Mouse (Mus musculus): ENCODE measurements at regions not wholly inside any gene's neighbourhood (a gene's known extent, or its start where the extent isn't known, plus 50 kb on each side); places are given as distances from the start of the nearest gene placed in this dataset.

DNA sequence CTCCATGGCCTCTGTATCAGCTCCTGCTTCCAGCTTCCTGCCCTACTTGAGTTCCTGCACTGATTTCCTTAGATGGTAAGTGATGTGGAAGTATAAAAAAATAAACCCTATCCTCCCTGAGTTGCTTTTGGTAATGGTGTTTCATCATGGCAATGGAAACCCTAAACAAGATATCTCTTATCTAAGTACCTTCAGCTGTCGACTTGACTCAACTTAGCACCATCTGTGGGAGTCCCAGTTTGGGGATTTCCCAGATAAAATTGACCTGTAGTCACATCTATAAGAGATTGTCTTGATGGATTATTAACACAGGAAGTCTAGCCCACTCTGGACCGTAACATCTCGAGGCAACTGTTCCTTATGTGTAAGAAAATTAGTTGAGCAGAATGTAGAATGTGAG, 570.2 kb upstream of the Gm10306 start:
- DNase-seq (ENCODE audit: low spot score in 2 of 2), result no peak
- intact Hi-C loops (cut with DNase I), result no loop called here

DNA sequence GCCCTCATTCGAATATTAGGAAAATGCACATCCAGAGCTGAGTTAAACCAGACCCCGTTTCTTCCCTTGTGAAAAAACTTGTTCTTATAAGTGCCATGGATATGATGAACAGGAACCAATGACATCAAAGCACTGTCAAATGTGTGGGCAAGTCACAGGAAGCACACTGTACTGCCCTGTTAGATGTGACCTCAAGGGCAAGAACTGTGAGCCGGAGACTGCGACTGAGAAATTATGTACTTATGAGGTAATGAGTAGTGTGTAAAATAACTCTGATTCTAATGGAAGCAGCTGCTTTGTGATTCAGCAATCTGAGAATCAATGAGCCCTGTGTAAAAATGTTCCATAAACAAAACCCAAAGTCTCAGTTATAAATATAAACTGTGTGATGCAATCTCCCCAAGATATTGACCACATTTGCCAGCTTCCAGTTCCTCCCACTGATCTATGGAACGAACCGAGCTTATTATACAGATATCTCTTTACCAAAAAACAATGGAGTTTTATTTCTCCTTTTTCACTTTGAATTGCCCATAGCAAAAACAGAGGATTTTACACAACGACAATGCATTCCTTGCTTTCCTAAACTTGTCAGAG, 566.0 kb upstream of the Gm10306 start:
- no peak for DNase-seq (ENCODE audit: low spot score in 2 of 2)
- intact Hi-C loops (cut with DNase I), result no loop called here

GRCm38 (mm10) chr4:94005818-94006217, 550.5 kb upstream of the Gm10306 start:
- intact Hi-C loops (cut with DNase I), result no loop called here
- DNase-seq (ENCODE audit: low spot score in 2 of 2), result no peak

DNA sequence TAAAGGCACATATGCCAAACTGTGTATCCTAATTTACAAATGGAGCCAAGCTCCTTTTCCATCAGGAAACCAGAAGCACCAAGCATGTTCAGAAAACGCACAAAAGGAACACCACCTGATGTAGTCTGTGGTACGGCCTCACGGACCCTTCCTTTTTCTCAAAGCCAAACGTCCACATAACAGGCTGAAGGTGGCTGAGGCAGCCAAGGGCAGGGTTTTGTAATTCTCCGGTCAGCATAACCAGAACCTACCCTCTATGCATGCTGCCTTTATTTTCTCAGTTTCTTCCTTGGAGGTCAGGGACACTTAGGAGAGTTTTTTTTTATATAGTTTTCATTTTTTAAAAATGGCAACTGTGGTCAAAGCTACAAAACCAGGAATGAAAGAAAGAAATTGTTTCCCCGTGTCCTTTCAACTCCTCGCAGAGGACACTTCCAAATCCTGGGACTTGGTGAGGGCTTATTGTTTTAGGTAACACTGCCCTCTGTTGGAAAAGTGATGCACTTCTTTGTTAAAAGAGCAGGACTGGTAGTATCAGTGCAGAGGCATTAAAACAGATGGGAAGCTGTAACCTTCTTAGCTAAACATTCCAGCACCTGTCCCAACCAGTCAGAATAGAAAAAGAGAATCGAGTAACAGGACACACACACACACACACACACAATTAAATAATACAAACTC, 549.1 kb upstream of the Gm10306 start:
- peak; percentile 51 to 81 for DNase-seq (ENCODE audit: low spot score in 2 of 2)
- intact Hi-C loops (cut with DNase I), result no loop called here

DNA sequence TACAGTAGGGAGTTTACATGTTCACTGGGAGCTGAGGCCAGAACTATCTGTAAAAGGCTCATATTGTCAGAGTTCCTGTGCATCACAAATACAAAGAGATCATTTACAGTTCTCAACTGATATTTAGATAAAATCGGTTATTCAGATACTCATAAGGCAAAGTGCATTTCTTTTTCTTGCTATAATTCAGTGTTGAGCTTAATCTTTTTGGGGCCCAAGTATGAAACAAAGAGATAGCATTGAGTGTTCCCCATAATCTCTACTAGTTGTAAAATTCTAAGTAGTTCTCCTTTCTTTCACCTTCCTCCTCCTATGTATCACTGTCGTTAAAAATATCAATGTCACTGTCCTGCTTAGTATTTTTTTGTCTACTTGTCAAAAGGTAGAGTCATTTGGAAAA, 540.6 kb upstream of the Gm10306 start:
- intact Hi-C loops (cut with DNase I), result loop anchor here (5.0 to 10.0 kb wide), 2 partner anchors 439 to 502 kb away; no protein-coding TSS in a partner anchor
- DNase-seq (ENCODE audit: low spot score in 2 of 2), result no peak

DNA sequence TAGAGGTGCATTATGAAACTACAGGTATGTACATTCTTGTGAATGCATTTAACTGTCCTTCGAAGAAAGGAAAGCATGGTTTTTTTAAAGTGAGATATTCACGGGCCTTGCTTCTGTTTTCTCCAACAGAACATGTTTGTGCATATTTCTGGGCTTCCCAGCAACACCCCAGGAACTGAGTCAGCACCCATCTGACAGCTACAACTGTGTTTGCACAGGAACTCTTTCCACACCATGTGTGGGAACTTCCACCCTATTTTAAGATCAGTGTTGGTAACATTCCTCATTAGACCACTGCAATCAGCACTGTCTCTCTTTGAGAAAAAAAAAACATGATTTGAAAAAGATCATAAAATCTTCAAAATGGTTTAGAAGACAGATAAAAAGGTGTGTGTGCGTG, 538.6 kb upstream of the Gm10306 start:
- peak; percentile 45 to 93 for DNase-seq (ENCODE audit: low spot score in 2 of 2)
- intact Hi-C loops (cut with DNase I), result loop anchor here (2.0 to 10.0 kb wide), 3 partner anchors 131 to 500 kb away; no protein-coding TSS in a partner anchor

DNA sequence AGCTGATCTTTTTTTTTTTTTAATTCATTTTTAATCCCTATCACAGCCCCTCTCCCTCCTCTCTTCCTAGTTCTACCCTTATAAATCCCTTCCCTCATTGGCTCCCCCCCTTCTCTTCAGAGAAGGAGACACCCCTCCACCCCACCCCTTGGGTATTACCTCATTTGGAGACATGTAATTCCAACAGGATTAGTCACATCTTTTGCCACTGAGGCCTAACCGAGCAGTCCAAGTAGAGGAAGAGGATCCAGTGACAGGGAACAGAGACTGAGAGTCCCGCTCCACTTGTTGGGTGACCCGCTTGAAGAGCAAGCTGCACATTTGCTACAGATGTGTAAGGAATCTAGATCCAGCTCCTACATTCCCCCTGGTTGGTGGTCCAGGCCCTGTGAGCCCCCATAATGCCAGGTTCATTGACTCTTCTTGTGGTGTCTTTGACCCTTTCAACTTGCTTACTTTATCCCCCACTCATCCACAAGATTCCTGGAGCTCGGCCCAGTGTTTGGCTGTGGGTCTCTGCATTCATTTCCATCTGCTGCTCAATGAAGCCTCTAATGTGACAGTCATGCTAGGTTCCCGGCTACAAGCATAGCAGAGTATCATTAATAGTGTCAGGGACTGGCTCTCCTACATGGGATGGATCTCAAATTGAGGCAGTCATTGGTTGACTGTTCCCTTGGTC, 506.6 kb upstream of the Gm10306 start:
- no peak for DNase-seq (ENCODE audit: low spot score in 2 of 2)
- intact Hi-C loops (cut with DNase I), result no loop called here

GRCm38 (mm10) chr4:94052249-94053162, 503.8 kb upstream of the Gm10306 start:
- intact Hi-C loops (cut with DNase I), result no loop called here
- DNase-seq (ENCODE audit: low spot score in 2 of 2), result no peak

DNA sequence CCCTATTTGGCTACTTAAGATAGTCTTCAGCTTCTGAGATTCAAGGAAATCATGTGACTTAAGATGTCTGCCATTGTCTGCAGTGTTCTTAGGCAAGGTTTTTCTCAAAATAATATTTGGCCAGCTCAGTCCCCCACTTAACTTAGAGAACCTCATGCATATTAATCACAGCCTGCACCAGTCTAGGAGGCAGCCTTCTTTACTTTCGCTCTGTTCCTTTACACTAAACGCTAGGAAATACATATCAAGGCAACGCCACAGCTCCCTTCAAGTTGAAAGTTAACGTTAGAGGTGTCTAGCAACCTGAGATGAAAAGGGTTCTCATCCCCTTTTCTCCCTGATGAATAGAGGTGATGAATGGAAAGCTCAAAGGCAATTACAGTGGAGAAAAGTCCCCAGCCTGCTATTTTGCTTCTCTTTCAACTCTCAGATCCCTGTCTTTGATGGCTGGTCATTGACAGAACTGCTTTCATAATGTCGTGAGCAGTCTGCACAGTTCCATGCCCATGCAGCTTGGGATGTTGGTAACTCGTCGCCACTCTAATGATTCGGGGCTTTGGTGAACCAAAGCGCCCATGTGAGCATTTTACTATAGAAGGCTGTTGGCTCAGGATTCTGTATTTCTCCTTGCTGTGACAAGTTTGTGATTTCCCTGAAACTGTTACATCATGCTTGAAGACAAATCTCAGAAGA, 483.0 kb upstream of the Gm10306 start:
- no peak for DNase-seq (ENCODE audit: low spot score in 2 of 2)
- intact Hi-C loops (cut with DNase I), result no loop called here

DNA sequence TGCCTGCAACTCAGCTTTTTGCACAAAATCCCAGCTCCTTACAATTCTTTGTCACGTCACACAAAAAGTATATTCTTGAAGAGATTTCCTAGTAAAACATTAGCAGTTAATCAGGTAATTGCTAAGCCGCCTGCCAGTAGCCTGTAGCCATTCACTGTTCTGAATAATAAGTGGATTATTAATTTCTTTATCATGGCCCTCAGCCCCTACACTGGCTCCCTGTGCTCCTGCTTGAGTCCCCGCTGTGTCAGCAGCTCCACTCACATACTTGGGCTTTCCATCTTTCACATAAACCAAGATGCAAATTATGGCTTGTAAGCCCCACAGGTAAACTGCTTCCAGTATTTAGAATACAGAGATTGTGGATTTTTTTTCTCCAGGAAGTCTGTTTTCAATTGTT, 473.5 kb upstream of the Gm10306 start:
- intact Hi-C loops (cut with DNase I), result no loop called here
- no peak for DNase-seq (ENCODE audit: low spot score in 2 of 2)

DNA sequence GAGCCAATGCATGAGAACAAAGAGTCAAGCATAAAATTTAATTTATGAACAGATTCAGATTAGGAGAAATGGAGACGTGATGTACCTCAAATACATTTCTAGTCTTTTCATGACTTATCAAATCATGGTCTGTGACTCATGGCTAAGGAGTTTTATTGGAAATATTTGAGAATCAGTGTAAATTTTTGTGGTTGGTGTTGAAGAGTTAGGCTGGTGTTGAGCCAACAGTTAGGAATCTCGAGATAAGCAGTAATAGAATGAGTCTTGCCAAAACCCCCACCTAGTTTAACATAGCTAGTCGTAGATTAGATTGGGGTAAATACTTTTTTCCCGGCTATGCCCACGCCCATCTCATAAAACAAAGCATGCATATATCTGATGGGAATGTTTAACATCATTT, 462.0 kb upstream of the Gm10306 start:
- no peak for DNase-seq (ENCODE audit: low spot score in 2 of 2)
- intact Hi-C loops (cut with DNase I), result no loop called here

- intact Hi-C loops (cut with DNase I), result no loop called here
- no peak for DNase-seq (ENCODE audit: low spot score in 2 of 2)
Observed at GRCm38 (mm10) chr4:94106941-94107340, 449.4 kb upstream of the Gm10306 start.

- intact Hi-C loops (cut with DNase I), result no loop called here
- no peak for DNase-seq (ENCODE audit: low spot score in 2 of 2)
Observed at GRCm38 (mm10) chr4:94116881-94117280, 439.5 kb upstream of the Gm10306 start.

DNA sequence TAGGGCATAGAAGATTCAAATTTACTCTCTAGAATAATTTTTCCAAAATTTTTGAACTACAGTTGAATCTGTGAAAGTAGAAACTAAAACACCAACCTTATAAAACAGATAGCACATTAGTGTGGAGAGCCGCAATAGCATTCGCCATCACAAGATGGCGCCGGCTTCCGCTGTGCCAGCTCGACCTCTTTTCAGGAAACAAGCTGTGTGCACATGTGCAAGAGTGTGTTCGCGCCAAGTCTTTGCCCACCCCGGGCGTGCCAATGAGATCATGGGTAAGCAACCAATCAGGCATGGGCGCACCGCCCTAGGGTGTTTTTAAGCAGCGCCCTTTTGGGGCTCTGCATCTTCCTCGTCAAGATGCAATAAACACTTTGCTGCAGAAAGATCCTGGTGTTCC, 432.2 kb upstream of the Gm10306 start:
- intact Hi-C loops (cut with DNase I), result no loop called here
- DNase-seq (ENCODE audit: low spot score in 2 of 2), result no peak

- no peak for DNase-seq (ENCODE audit: low spot score in 2 of 2)
- intact Hi-C loops (cut with DNase I), result no loop called here
Observed at GRCm38 (mm10) chr4:94137921-94138320, 418.4 kb upstream of the Gm10306 start.

- no peak for DNase-seq (ENCODE audit: low spot score in 2 of 2)
- intact Hi-C loops (cut with DNase I), result no loop called here
Observed at GRCm38 (mm10) chr4:94144901-94145801, 411.2 kb upstream of the Gm10306 start.

- intact Hi-C loops (cut with DNase I), result no loop called here
- DNase-seq (ENCODE audit: low spot score in 2 of 2), result no peak
Observed at GRCm38 (mm10) chr4:94147964-94148533, 408.3 kb upstream of the Gm10306 start.

DNA sequence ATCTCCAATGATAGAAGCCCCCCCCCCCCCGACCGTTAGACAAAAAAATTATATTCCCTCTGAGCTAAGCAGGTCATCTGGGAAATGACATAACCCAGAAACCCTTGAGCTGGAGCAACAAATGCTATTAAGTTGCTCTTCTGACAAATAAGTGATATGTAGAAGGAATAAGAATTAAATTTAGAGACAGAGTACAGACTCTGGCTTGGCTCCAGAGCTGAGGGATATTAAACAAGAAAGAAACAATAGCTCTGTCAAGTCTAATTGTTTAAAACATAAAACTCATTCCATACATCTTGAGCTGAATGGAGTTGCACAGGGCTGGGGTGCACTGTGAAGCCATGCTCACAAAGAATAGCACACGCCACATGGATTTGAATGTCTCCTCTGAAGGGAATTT, 407.3 kb upstream of the Gm10306 start:
- intact Hi-C loops (cut with DNase I), result no loop called here
- DNase-seq (ENCODE audit: low spot score in 2 of 2), result no peak

All from left cerebral cortex, postnatal 25 days (tissue).